Mouse (Mus musculus): ENCODE results near the gene Lrpprc. TPM values are rescaled to one million over a fixed set of nuclear protein-coding genes. Genes with fewer than 3 reads are reported as not detected.
A peak's percentile ranks its signal among the peaks of the same experiment; 100 is the strongest.

The Lrpprc gene
- polyA plus RNA-seq, 1 experiment from 2014 or later, result 15.3 TPM

DNA sequence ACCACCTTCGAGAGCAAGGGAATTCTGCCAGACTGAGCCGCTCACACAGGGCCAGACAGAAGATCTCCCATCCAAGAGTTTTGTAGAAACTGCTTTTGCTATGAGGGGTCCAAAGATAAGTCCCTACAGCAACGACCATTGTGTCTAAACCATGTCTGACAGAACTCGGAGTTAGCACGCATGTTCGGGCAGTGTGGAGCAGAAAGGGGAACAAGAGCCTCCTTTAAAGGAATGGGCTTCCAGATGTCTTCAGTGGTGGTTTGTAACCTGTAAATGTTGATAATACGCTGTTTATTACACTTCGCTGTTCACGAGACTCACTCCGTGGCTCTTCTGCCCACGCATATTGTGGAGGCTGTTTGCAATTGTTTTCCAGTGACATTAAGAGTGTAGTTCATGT lies 113.0 kb downstream of the Lrpprc start:
- ATAC-seq, result no peak
- no peak for TF ChIP-seq CTCF (IDR thresholded peaks at IDR 0.05; ENCODE audit: low read depth)
- 74% methylated on average over 11 of the region's 11 CpGs for WGBS
- H3K9ac ChIP-seq (ENCODE audit: low read depth, low read length), result no peak overlapping the region
- H3K27ac ChIP-seq (ENCODE audit: low read depth, low read length), result no peak overlapping the region
- H3K4me3 ChIP-seq (ENCODE audit: low read depth, low read length), result no peak overlapping the region
- peaks cover 15% of the 10 kb centered on the region for H3K4me1 ChIP-seq (replicated peaks; ENCODE audit: control insufficient read depth, insufficient read depth, low read length)
- H3K36me3 ChIP-seq (ENCODE audit: control insufficient read depth, insufficient read depth), result no peaks in the 10 kb centered on the region
- H3K4me2 ChIP-seq (replicated peaks; ENCODE audit: low read depth), result no peak overlapping the region
- H3K27me3 ChIP-seq (replicated peaks; ENCODE audit: control insufficient read depth, insufficient read depth, low read length), result no peaks in the 10 kb centered on the region
- H3K9me3 ChIP-seq (ENCODE audit: control insufficient read depth), result no peaks in the 10 kb centered on the region

DNA sequence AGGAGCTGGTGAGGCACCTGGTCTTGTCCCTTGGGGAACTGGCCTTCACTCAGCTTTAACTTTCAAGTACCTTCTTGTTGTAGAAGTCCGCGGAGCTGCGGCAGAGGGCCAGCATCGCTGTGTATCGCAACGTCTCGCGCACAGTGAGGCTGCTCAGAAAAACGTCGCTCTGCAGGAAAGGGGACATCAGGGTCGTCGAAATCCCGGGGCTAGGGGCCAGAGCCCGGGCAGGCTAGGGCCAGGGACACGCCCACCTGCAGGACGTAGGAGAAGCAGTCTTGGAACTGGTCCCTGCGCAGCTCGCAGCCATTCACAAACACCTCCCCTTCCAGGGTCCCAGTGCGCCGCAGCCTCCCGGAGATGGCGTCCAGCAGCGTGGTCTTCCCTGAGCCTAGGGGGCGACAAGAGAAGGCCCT lies 114.6 kb downstream of the Lrpprc start, which contains the start of gene Abcg8:
Gene Abcg8 (plus strand): TSS at position 352 of the 416 bp plus-strand sequence.
- no peak within 1 kb of the TSS for H3K9ac ChIP-seq (ENCODE audit: low read depth, low read length)
- no peak for ATAC-seq
- WGBS, result 5% methylated on average over 24 of the region's 24 CpGs
- peaks cover 14% of the 10 kb centered on the region for H3K4me1 ChIP-seq (replicated peaks; ENCODE audit: control insufficient read depth, insufficient read depth, low read length)
- peak within 1 kb of the TSS; percentile 20 for H3K4me3 ChIP-seq (ENCODE audit: low read depth, low read length)
- no peaks in the 10 kb centered on the region for H3K9me3 ChIP-seq (ENCODE audit: control insufficient read depth)
- no peaks in the 10 kb centered on the region for H3K27me3 ChIP-seq (replicated peaks; ENCODE audit: control insufficient read depth, insufficient read depth, low read length)
- H3K36me3 ChIP-seq (ENCODE audit: control insufficient read depth, insufficient read depth), result no peaks in the 10 kb centered on the region
- no peak within 1 kb of the TSS for H3K27ac ChIP-seq (ENCODE audit: low read depth, low read length)
- TF ChIP-seq CTCF (IDR thresholded peaks at IDR 0.05; ENCODE audit: low read depth), result no peak
- peak within 1 kb of the TSS; percentile 56 for H3K4me2 ChIP-seq (replicated peaks; ENCODE audit: low read depth)

GRCm38 (mm10) chr17:84675204-84675603 lies 115.4 kb downstream of the Lrpprc start:
- H3K27me3 ChIP-seq (replicated peaks; ENCODE audit: control insufficient read depth, insufficient read depth, low read length), result no peaks in the 10 kb centered on the region
- H3K36me3 ChIP-seq (ENCODE audit: control insufficient read depth, insufficient read depth), result no peaks in the 10 kb centered on the region
- no peak for TF ChIP-seq CTCF (IDR thresholded peaks at IDR 0.05; ENCODE audit: low read depth)
- H3K9me3 ChIP-seq (ENCODE audit: control insufficient read depth), result no peaks in the 10 kb centered on the region
- no peak for ATAC-seq
- H3K27ac ChIP-seq (ENCODE audit: low read depth, low read length), result no peak overlapping the region
- H3K4me2 ChIP-seq (replicated peaks; ENCODE audit: low read depth), result no peak overlapping the region
- H3K9ac ChIP-seq (ENCODE audit: low read depth, low read length), result no peak overlapping the region
- WGBS, result 47% methylated on average over 4 of the region's 4 CpGs
- no peak overlapping the region for H3K4me3 ChIP-seq (ENCODE audit: low read depth, low read length)
- peaks cover 14% of the 10 kb centered on the region for H3K4me1 ChIP-seq (replicated peaks; ENCODE audit: control insufficient read depth, insufficient read depth, low read length)

DNA sequence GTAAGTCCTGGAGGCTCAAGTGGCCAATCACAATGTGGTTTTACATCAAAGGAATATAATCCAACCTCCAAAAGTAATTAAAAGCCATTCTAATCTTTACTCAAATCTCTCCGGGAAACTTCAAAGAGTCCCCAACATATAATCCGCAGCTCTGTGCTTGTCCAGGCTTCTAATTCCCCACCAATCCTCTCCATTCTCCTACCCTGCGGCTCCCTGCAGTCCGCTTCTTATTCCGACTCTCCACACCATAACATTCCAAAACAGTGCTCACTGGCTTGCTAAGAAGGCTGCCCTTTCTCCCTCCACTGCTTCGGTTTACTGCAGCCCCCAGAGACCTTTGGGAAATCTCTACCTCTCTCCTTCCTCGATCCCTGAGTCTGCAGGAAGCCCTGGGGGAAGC lies 116.5 kb downstream of the Lrpprc start:
- Histone ChIP-seq H3K4me1 (replicated peaks; ENCODE audit: control insufficient read depth, insufficient read depth, low read length) (peaks cover 14% of the 10 kb centered on the region), H3K4me3 (ENCODE audit: low read depth, low read length) (no peak overlapping the region), H3K27me3 (replicated peaks; ENCODE audit: control insufficient read depth, insufficient read depth, low read length) (no peaks in the 10 kb centered on the region), H3K9me3 (ENCODE audit: control insufficient read depth) (no peaks in the 10 kb centered on the region), H3K4me2 (replicated peaks; ENCODE audit: low read depth) (no peak overlapping the region), H3K27ac (ENCODE audit: low read depth, low read length) (no peak overlapping the region), H3K36me3 (ENCODE audit: control insufficient read depth, insufficient read depth) (no peaks in the 10 kb centered on the region; the same call in 1 of the 2 replicates), H3K9ac (ENCODE audit: low read depth, low read length) (no peak overlapping the region)
- no peak for TF ChIP-seq CTCF (IDR thresholded peaks at IDR 0.05; ENCODE audit: low read depth)
- no peak for ATAC-seq
- 63% methylated on average over 7 of the region's 7 CpGs for WGBS

DNA sequence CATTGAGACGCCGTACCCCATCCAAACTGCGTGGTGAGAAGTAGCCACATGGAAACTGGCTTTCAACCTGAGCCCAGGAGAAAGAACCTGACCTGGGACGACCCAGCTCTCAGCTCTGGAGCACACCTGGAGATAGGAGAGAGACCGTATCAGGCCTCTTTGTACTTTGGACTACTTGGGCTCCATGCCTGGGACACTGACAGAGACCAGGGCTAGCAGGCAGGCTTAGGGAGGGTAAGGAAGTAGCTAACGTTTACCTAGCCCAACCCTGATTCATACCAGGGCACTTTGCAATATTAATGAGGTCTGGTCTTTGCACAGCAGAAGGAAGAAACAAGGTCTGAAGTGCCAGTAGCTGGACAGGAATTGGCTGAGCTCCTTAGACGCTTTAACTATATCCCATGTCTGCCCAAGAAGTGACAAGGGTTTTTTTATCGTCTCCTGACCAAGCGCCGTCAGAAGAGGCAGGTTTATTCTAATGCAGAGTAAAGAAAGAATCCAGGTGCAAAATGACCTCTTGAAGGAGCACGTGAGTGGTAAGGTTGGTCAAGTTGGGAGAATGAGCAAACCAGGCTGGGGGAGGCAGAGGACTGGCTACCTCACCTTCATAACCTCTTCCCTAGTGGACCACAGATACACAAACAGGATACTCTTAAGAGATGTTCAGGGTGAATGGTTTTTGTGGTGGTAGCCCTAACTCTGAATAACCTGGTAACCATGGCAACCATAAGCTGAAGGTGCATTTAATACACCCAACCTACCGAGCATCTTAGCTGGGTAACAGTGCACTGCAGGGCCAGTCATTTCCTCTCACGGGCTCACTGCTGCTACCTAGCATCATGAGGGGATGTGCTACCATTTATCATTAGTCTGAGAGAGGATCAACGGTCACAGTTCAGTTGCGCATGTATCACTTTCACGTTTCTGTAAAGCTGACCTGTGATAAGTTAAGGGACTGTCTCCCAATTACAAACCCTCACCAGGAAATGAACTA lies 117.9 kb downstream of the Lrpprc start:
- Histone ChIP-seq H3K27ac (ENCODE audit: low read depth, low read length) (peak overlapping the region; percentile 83), H3K9me3 (ENCODE audit: control insufficient read depth) (no peaks in the 10 kb centered on the region), H3K4me3 (ENCODE audit: low read depth, low read length) (no peak overlapping the region), H3K36me3 (ENCODE audit: control insufficient read depth, insufficient read depth) (no peaks in the 10 kb centered on the region; the same call in 1 of the 2 replicates), H3K4me1 (replicated peaks; ENCODE audit: control insufficient read depth, insufficient read depth, low read length) (peaks cover 14% of the 10 kb centered on the region), H3K27me3 (replicated peaks; ENCODE audit: control insufficient read depth, insufficient read depth, low read length) (no peaks in the 10 kb centered on the region), H3K9ac (ENCODE audit: low read depth, low read length) (no peak overlapping the region), H3K4me2 (replicated peaks; ENCODE audit: low read depth) (peak overlapping the region; percentile 44)
- peak; percentile 98 for ATAC-seq
- 35% methylated on average over 16 of the region's 16 CpGs for WGBS
- TF ChIP-seq CTCF (IDR thresholded peaks at IDR 0.05; ENCODE audit: low read depth), result no peak

GRCm38 (mm10) chr17:84667848-84668247 lies 122.7 kb downstream of the Lrpprc start:
- no peak overlapping the region for H3K9ac ChIP-seq (ENCODE audit: low read depth, low read length)
- H3K36me3 ChIP-seq (ENCODE audit: control insufficient read depth, insufficient read depth), result peaks cover 7% of the 10 kb centered on the region; the same call in 1 of the 2 replicates
- no peak for TF ChIP-seq CTCF (IDR thresholded peaks at IDR 0.05; ENCODE audit: low read depth)

More at GRCm38 (mm10) chr17:84667848-84668247, 122.7 kb downstream of the Lrpprc start:
- peaks cover 8% of the 10 kb centered on the region; the same call in 1 of the 2 replicates for H3K4me1 ChIP-seq (replicated peaks; ENCODE audit: control insufficient read depth, insufficient read depth, low read length)
- H3K4me3 ChIP-seq (ENCODE audit: low read depth, low read length), result no peak overlapping the region
- H3K9me3 ChIP-seq (ENCODE audit: control insufficient read depth), result no peaks in the 10 kb centered on the region
- no peaks in the 10 kb centered on the region for H3K27me3 ChIP-seq (replicated peaks; ENCODE audit: control insufficient read depth, insufficient read depth, low read length)
- no peak overlapping the region for H3K4me2 ChIP-seq (replicated peaks; ENCODE audit: low read depth)
- no peak for ATAC-seq
- no peak overlapping the region for H3K27ac ChIP-seq (ENCODE audit: low read depth, low read length)
- 83% methylated on average over 3 of the region's 3 CpGs for WGBS

Data from intestine, postnatal 0 days (tissue).